ENCODE assay signal across 12 mouse cellular contexts in the genomic region with DNA sequence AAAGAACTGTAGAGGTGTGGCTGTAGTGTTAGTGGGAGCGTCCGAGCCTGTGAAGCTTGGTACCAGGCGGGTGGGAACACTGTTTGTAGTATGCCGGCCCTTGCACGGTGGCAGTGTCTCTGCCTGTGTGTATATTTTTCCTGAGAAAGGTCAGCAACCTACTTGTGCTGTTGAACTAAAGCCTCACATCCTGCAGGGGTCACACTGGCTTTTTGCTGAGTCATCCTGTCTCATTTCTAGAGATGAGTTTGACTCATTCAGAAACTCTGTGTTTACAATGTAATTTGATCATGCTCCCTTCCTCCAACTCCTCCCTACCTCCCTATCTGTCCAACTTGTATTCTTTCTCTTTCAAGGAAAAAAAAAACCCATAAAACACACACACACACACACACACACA. TPM values are rescaled to one million over a fixed set of nuclear protein-coding genes. Genes with fewer than 3 reads are reported as not detected.
DNase-seq lines count a peak whose midpoint lies in the region; ATAC-seq lines count a peak whose summit lies in the region.
"Had no signal": no experiment of that assay in that cellular context is flagged by ENCODE, and none has a peak within 500 bp of the region (broad histone marks: within the 10 kb centered on the region; RNA-seq: fewer than 3 reads in every experiment).

No protein-coding gene starts in this region.

- peak; percentile 72 for ATAC-seq in inflammation-experienced regulatory T-cells, adult 6 months
- ATAC-seq in erythroblast, adult 5-6 weeks (replicated peaks; ENCODE audit: low FRiP score, poor library complexity, severe bottlenecking) = no peak

- DNase-seq in 3134 (ENCODE audit: extremely low read depth, insufficient read length, low spot score) = peak; percentile 76
- DNase-seq in 3T3-L1 (ENCODE audit: low read depth, low spot score) = peak; percentile 94
- peak; percentile 78 for DNase-seq in R1 (ENCODE audit: low read depth, low spot score)
- DNase-seq in left cerebral cortex, postnatal 4 days = no peak
- no peak for DNase-seq in right cerebral cortex, adult 2 months (ENCODE audit: low spot score in 2 of 2)
- DNase-seq: kidney, postnatal 14 days; thymus, postnatal 14 days had no signal

- intact Hi-C loops in left cerebral cortex, postnatal 4 days (cut with DNase I) = no loop called here

RNA-seq across cellular contexts. Expression of a gene that starts 40.6 kb away (rescaled TPM):
- polyA plus RNA-seq in inflammation-experienced regulatory T-cells, adult 6 months (2017; shearing (Covaris generic)) = 1 to 10 TPM in 2 of 3 experiments, under 1 TPM in 1; 0.56 to 6.6 (median 1.3) TPM
- not detected in 2 replicates for total RNA-seq in erythroblast, adult 5-6 weeks (2015; ENCODE audit: low replicate concordance)
- total RNA-seq in erythroblast, adult 5-6 weeks (2017; ENCODE audit: low replicate concordance) = not detected in 2 replicates
- 1 to 10 TPM; 1.3 TPM for total RNA-seq in left cerebral cortex, postnatal 4 days (2021)

RNA-seq across cellular contexts. Expression of a gene that starts 57.0 kb away (rescaled TPM):
- 1 to 10 TPM in 1 of 3 experiments, not detected in 2; 3.8 TPM for polyA plus RNA-seq in inflammation-experienced regulatory T-cells, adult 6 months (2017; shearing (Covaris generic))
- not detected in 2 replicates for total RNA-seq in erythroblast, adult 5-6 weeks (2015; ENCODE audit: low replicate concordance)
- total RNA-seq in erythroblast, adult 5-6 weeks (2017; ENCODE audit: low replicate concordance) = not detected in 2 replicates
- under 1 TPM; 0.44 to 0.54 TPM for total RNA-seq in left cerebral cortex, postnatal 4 days (2021)
- polyA plus RNA-seq: heart, postnatal 0 days; lung, embryonic 16.5 days; neural tube, embryonic 15.5 days had no signal

Comparison
In these comparisons a context has a peak if more than half of its experiments do, and no peak if none do; other contexts are left out.
1. DNase-seq: peak in 3134 (single experiment), 3T3-L1 (single experiment) and R1 (single experiment); none in left cerebral cortex, postnatal 4 days (single experiment) and right cerebral cortex, adult 2 months (0 of 2).